Mouse (Mus musculus): ENCODE results near the gene Tdrd7.

Tdrd7 gene

GRCm38 (mm10) chr4:45972448-45972854, 7.3 kb downstream of the Tdrd7 start:
- peak; percentile 54 for DNase-seq (ENCODE audit: low read depth, low spot score)

DNA sequence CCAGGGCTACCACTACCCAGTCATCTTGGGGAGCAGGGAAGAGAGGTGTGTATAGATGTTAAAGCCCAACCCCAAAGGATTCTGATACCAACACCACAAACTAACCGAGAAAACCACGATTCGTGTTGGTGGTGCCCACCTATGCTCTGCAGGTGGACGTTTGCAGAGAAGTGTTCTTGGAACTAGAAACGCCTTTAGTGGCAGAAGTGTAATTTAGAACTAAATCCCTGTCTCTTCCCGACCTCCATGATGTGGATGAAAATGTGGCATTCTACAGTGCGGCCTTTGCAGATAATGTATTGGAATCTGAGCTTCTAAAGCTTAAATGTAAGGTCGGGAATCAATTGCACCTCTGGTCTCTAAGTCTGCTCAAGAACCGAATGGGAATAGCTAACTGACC, 7.8 kb downstream of the Tdrd7 start:
- DNase-seq (ENCODE audit: low read depth, low spot score): no peak

- no peak for DNase-seq (ENCODE audit: low read depth, low spot score)
Measured at GRCm38 (mm10) chr4:45976931-45977667, 12.0 kb downstream of the Tdrd7 start.

DNA sequence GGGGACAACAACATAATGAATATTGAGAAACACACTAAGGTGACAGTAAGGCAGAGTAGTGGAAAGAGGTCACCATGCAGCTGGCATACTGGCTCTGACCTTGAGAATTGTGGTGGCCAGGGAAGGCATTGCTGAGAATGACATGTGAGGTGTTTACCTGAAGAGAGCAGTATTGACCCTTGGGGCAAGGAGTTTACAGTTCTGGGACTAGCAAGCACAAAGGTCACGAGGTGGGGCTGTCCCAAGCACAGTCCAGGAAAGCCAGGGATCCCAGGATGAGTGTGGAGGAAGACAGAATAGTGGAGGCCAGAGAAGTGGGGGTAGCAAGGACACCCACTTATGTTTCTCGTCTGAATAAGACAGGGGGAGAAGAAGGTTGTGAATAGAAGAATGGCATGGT, 14.8 kb downstream of the Tdrd7 start:
- no peak for DNase-seq (ENCODE audit: low read depth, low spot score)

GRCm38 (mm10) chr4:45981054-45981453, 15.9 kb downstream of the Tdrd7 start:
- DNase-seq (ENCODE audit: low read depth, low spot score): no peak

DNA sequence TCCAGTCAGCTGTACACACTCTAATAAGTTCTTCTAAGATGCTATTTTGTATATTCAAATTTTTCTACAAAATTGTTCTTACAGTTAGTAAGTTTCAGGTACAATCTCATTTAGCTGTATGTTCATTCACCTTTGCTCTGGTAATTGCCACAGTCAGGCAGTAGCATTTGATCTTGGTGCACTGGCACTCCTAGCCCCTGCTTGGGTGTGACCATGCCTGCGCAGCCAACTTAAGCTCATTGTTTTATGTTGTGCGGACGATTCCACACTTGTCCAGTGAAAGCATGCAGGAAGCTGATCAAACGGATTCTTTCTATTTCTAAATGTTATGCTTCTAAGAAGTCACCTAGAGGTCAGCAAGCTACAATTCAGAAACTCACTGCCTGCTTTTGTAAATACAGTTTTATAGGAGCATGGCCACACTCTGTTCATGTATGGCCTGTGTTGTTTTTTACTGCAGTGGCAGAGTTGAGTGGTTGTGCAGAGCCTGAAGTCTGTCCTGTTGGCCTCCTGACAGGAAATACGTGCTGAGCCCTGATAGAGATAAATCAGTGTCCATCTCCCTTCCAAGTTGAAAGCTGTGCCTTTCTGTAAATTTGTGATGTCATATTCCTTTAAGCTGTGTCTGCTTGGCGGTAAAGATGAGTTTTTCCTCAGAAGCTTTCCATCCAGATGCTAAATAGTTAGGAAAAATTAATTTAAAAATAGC, 25.4 kb downstream of the Tdrd7 start:
- DNase-seq (ENCODE audit: low read depth, low spot score): no peak

DNA sequence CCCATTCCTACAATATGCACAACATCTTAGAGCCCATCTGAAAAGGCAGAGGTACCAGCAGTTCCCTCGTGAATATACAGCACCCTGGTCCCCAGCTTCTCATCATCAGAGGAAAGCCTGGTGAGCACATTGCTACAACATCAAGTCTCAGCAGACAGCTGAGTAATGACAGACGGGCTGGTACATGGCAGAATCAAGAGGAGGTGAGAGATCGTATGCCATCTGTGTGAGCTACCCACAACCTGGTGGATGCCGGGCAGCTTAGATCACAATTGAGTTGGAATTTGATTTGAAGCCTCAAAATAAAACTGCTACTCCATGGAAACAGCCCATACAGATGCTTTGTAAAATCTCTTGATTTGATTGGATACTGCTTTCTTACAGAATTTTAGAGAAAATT, 33.4 kb downstream of the Tdrd7 start:
- no peak for DNase-seq (ENCODE audit: low read depth, low spot score)

- DNase-seq (ENCODE audit: low read depth, low spot score): no peak
Measured at GRCm38 (mm10) chr4:46008142-46008793, 43.1 kb downstream of the Tdrd7 start.

DNA sequence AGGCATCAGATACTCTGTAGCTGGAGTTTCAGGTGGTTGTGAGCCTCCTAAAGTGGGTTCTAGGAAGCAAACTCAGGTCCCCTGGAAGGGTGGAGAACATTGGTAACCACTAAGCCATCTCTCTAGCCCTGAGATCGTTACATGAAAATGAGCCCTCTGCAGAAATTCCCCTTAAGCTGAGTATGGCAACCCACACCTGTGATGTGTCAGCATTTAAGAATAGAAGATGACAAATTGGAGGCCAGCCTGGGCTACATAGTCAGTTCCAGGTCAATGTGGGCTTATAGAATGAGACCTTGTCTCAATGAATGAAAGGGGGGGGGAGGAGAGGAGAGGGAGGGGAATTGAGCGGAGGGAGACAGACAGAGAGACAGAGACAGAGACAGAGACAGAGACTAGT, 46.6 kb downstream of the Tdrd7 start:
- no peak for DNase-seq (ENCODE audit: low read depth, low spot score)

- DNase-seq (ENCODE audit: low read depth, low spot score): no peak
Measured at GRCm38 (mm10) chr4:46015605-46016004, 50.5 kb downstream of the Tdrd7 start.

- DNase-seq (ENCODE audit: low read depth, low spot score): no peak
Measured at GRCm38 (mm10) chr4:46023021-46023481, 57.9 kb downstream of the Tdrd7 start.

- DNase-seq (ENCODE audit: low read depth, low spot score): no peak
Measured at GRCm38 (mm10) chr4:46025893-46026292, 60.8 kb downstream of the Tdrd7 start.

GRCm38 (mm10) chr4:46028224-46028623, 63.1 kb downstream of the Tdrd7 start:
- no peak for DNase-seq (ENCODE audit: low read depth, low spot score)

DNA sequence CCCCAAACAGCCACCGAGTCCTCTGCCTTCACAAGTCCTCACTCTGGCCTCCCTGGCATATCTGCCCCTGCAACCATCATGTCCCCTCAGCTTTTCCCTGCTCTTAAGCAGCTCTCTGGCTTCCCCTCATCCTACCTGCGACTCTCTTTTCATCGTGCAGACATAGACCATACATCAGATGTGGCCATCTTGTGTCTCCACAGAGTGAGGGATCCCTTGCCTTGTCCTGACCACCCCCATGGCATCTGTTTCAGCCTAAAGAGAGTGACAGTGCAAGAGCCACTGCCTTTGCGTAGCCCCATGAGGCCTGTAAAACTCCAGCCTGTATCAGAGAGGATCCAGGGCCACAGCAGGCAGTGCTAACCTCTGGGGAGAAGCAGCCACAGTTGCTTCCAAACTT, 63.6 kb downstream of the Tdrd7 start:
- DNase-seq (ENCODE audit: low read depth, low spot score): no peak

GRCm38 (mm10) chr4:46029552-46029951, 64.4 kb downstream of the Tdrd7 start:
- DNase-seq (ENCODE audit: low read depth, low spot score): no peak

GRCm38 (mm10) chr4:46032448-46032847, 67.3 kb downstream of the Tdrd7 start:
- DNase-seq (ENCODE audit: low read depth, low spot score): no peak

GRCm38 (mm10) chr4:46033197-46033596, 68.1 kb downstream of the Tdrd7 start:
- no peak for DNase-seq (ENCODE audit: low read depth, low spot score)

DNA sequence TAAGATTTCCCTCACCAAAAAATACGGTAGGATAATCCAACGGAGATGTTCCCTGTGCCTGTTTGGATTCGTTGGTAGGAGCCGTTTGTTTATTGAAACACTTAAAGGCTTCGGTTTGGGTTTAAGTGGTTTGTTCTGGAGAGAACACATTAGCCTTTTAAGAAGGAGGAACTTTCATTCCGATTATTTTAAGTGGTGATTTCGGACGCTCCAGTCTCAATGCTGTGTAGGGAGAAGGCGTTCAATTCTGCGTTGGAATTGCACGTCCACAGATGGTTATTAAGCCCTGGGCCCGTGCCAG, 73.4 kb downstream of the Tdrd7 start:
- DNase-seq (ENCODE audit: low read depth, low spot score): no peak

GRCm38 (mm10) chr4:46038892-46039751, 74.0 kb downstream of the Tdrd7 start, which contains the start of gene Tmod1:
TSS of gene Tmod1 (plus strand) at chr4:46038935.
- DNase-seq (ENCODE audit: low read depth, low spot score): peak; percentile 63

- no peak for DNase-seq (ENCODE audit: low read depth, low spot score)
Measured at GRCm38 (mm10) chr4:46039899-46040298, 74.8 kb downstream of the Tdrd7 start.

GRCm38 (mm10) chr4:46040594-46041192, 75.6 kb downstream of the Tdrd7 start:
- peak; percentile 42 for DNase-seq (ENCODE audit: low read depth, low spot score)

Data from CD4-positive, CD25-positive, alpha-beta regulatory T cell, adult 2 months (primary cell).